17 mouse cellular contexts compared by ENCODE assay signal in the genomic region with DNA sequence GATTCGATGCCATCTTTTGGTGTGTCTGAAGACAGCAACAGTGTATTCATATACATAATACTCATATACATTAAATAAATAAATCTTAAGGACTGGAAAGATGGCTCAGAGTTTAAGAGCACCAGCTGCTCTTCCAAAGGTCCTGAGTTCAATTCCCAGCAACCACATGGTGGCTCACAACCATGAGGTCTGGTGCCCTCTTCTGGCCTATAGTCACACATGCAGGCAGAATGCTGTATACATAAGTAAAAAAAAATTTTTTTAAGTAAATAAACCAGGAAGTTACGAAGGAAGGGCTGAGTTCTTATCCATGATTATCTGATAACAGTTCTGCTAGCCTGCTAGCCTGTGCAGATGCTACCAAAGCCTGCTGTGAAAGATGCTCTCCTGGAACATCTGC.
DNase-seq lines count a peak whose midpoint lies in the region; ATAC-seq and TF ChIP-seq lines count a peak whose summit lies in the region.
"Had no signal": no experiment of that assay in that cellular context is flagged by ENCODE, and none has a peak within 500 bp of the region (broad histone marks: within the 10 kb centered on the region; RNA-seq: fewer than 3 reads in every experiment).

No protein-coding gene starts in this region.

- no peaks in the 10 kb centered on the region for H3K36me3 ChIP-seq in liver, postnatal 0 days (replicated peaks; ENCODE audit: insufficient read depth, low read length)
- H3K36me3 ChIP-seq: embryonic facial prominence, embryonic 15.5 days; heart, embryonic 15.5 days; hindbrain, embryonic 13.5 days; liver, embryonic 13.5 days had no signal

- intact Hi-C loops in gastrocnemius, adult 2 months (cut with DNase I) = no loop called here

- peak; percentile 55 for TF ChIP-seq CTCF in gastrocnemius, adult 2 months (IDR thresholded peaks at IDR 0.05)
- peak; percentile 45 for TF ChIP-seq CTCF in liver, postnatal 0 days (IDR thresholded peaks at IDR 0.05; ENCODE audit: low read depth)
- TF ChIP-seq CTCF in bone marrow, adult 2 months (IDR thresholded peaks at IDR 0.05; ENCODE audit: control insufficient read depth, insufficient read depth, low read length) = peak; percentile 33; the same call in 1 of the 2 replicates

- DNase-seq in gastrocnemius, adult 2 months = no peak
- no peak for DNase-seq in gastrocnemius, adult 8-10 months (ENCODE audit: low spot score in 2 of 2)
- no peak for DNase-seq in liver, postnatal 0 days
- DNase-seq in liver = no peak
- peak; percentile 47 for DNase-seq in 416B (ENCODE audit: low read depth)
- DNase-seq in adrenal gland, adult 2 months = no peak
- no peak for DNase-seq in ovary, postnatal 14 days (ENCODE audit: low spot score)
- DNase-seq: adrenal gland, postnatal 10 days; kidney, adult 8-10 months; liver, embryonic 13.5 days; right cerebral cortex, postnatal 14 days; thymus, adult 2 months had no signal

- H3K4me1 ChIP-seq in liver, postnatal 0 days (ENCODE audit: insufficient read depth) = no peaks in the 10 kb centered on the region
- H3K4me1 ChIP-seq in bone marrow, adult 2 months (ENCODE audit: control insufficient read depth, insufficient read depth, low read length) = no peaks in the 10 kb centered on the region
- H3K4me1 ChIP-seq: embryonic facial prominence, embryonic 15.5 days; heart, embryonic 15.5 days; liver, embryonic 13.5 days had no signal

- H3K4me2 ChIP-seq in liver, postnatal 0 days (ENCODE audit: low read depth, low read length) = no peak overlapping the region
- H3K4me2 ChIP-seq: embryonic facial prominence, embryonic 15.5 days; heart, embryonic 15.5 days; hindbrain, embryonic 13.5 days; liver, embryonic 13.5 days had no signal

- ATAC-seq in liver, postnatal 0 days = no peak
- ATAC-seq: forebrain, embryonic 16.5 days had no signal

- no peak overlapping the region for H3K9ac ChIP-seq in liver, postnatal 0 days (replicated peaks)
- H3K9ac ChIP-seq: embryonic facial prominence, embryonic 15.5 days; heart, embryonic 15.5 days; hindbrain, embryonic 13.5 days; liver, embryonic 13.5 days had no signal

- no peaks in the 10 kb centered on the region for H3K9me3 ChIP-seq in liver, postnatal 0 days (ENCODE audit: low read length)
- H3K9me3 ChIP-seq: embryonic facial prominence, embryonic 15.5 days; heart, embryonic 15.5 days; hindbrain, embryonic 13.5 days; liver, embryonic 13.5 days had no signal

- WGBS in liver, postnatal 0 days (ENCODE audit: insufficient replicate concordance) = 62% methylated on average over 2 of the region's 2 CpGs
- WGBS in bone marrow, adult 2 months = 65% methylated on average over 2 of the region's 2 CpGs

- H3K27ac ChIP-seq in gastrocnemius, adult 2 months = no peak overlapping the region
- no peak overlapping the region for H3K27ac ChIP-seq in liver, postnatal 0 days (ENCODE audit: low read depth)
- H3K27ac ChIP-seq in bone marrow, adult 2 months (ENCODE audit: control insufficient read depth, insufficient read depth, low read depth, low read length, poor library complexity) = no peak overlapping the region
- H3K27ac ChIP-seq: embryonic facial prominence, embryonic 15.5 days; heart, embryonic 15.5 days; hindbrain, embryonic 13.5 days; liver, embryonic 13.5 days had no signal

- no peak overlapping the region for H3K4me3 ChIP-seq in gastrocnemius, adult 2 months
- no peak overlapping the region for H3K4me3 ChIP-seq in liver, postnatal 0 days (ENCODE audit: low read depth, low read length)
- no peak overlapping the region for H3K4me3 ChIP-seq in bone marrow, adult 2 months (replicated peaks; ENCODE audit: control insufficient read depth, low read depth, low read length)
- H3K4me3 ChIP-seq: embryonic facial prominence, embryonic 15.5 days; heart, embryonic 15.5 days; hindbrain, embryonic 13.5 days; liver, embryonic 13.5 days had no signal

- H3K27me3 ChIP-seq in liver, postnatal 0 days (ENCODE audit: insufficient read depth, low read length) = no peaks in the 10 kb centered on the region
- H3K27me3 ChIP-seq: embryonic facial prominence, embryonic 15.5 days; heart, embryonic 15.5 days; hindbrain, embryonic 13.5 days; liver, embryonic 13.5 days had no signal

- TF ChIP-seq POLR2A in bone marrow, adult 2 months (IDR thresholded peaks at IDR 0.05; ENCODE audit: borderline replicate concordance, control insufficient read depth, low read depth, low read length) = no peak

- TF ChIP-seq EP300 in liver, postnatal 0 days (IDR thresholded peaks at IDR 0.05; ENCODE audit: low read depth) = no peak
